Mouse (Mus musculus) intestine, embryonic 15.5 days (tissue): ENCODE results near the gene Bcl2l15. TPM values are rescaled to one million over a fixed set of nuclear protein-coding genes. Genes with fewer than 3 reads are reported as not detected.
A peak's percentile ranks its signal among the peaks of the same experiment; 100 is the strongest.
"Not testable (repeated sequence)": the region's sequence is repeated elsewhere in the genome, so short reads cannot be mapped to it uniquely, and the experiment has no call there.

Experiments
- ATAC-seq: fragments of 200-750 bp; cut with Nextera tagmentation; 2 replicates; pipeline ENCODE4 v1.8.0; 2017; ENCODE audit warnings: moderate TSS enrichment, moderate library complexity
- H3K27ac ChIP-seq: fragments of 300-500 bp; sonication (generic); 2 replicates; pipeline ENCODE4 v1.5.1; 2015; ENCODE audit warnings: mild to moderate bottlenecking, inconsistent platforms
- H3K27me3 ChIP-seq: fragments of 300-500 bp; sonication (generic); replicated peaks from 2 replicates; pipeline ENCODE4 v1.6.1; 2015; ENCODE audit warnings: inconsistent platforms
- H3K36me3 ChIP-seq: fragments of 300-500 bp; sonication (generic); 2 replicates; pipeline ENCODE4 v1.6.1; 2015; ENCODE audit warnings: inconsistent platforms
- H3K4me1 ChIP-seq: fragments of 300-500 bp; sonication (generic); replicated peaks from 2 replicates; pipeline ENCODE4 v1.6.1; 2015; ENCODE audit warnings: inconsistent platforms
- H3K4me2 ChIP-seq: fragments of 300-500 bp; sonication (generic); replicated peaks from 2 replicates; pipeline ENCODE4 v1.6.1; 2015; ENCODE audit warnings: mild to moderate bottlenecking, inconsistent platforms
- H3K4me3 ChIP-seq: fragments of 300-500 bp; sonication (generic); replicated peaks from 2 replicates; pipeline ENCODE4 v1.5.1; 2015; ENCODE audit warnings: inconsistent platforms
- H3K9ac ChIP-seq: fragments of 300-500 bp; sonication (generic); 2 replicates; pipeline ENCODE4 v1.6.1; 2015; ENCODE audit warnings: inconsistent platforms
- H3K9me3 ChIP-seq: fragments of 300-500 bp; sonication (generic); 2 replicates; pipeline ENCODE4 v1.6.1; 2016; ENCODE audit warnings: inconsistent platforms
- WGBS: fragments of 180-500 bp; shearing (Covaris S2); methylation state at CpG from one replicate; pipeline ENCODE4 v1.1.7; 2015; 5-methylcytosine and 5-hydroxymethylcytosine counted together
- polyA plus RNA-seq: library from polyadenylated mRNA; unstranded; fragments of >200 nt; fragmentation: Nextera tagmentation; extraction: Ambion mirVana; gene quantifications from 2 replicates; pipeline ENCODE4 v1.2.1, GENCODE M21; 2015

The Bcl2l15 gene
- polyA plus RNA-seq, 1 experiment from 2014 or later = 4.4 TPM

- peaks cover 13% of the 10 kb centered on the region; the same call in 1 of the 2 replicates for H3K36me3 ChIP-seq
- H3K4me3 ChIP-seq = no peak overlapping the region
- H3K27ac ChIP-seq = peak overlapping the region; percentile 56
- peaks cover 8% of the 10 kb centered on the region for H3K4me1 ChIP-seq
- H3K9ac ChIP-seq = no peak overlapping the region
- ATAC-seq = peak; percentile 92
- no peaks in the 10 kb centered on the region for H3K9me3 ChIP-seq
- 55% methylated on average over 10 of the region's 10 CpGs for WGBS
- H3K27me3 ChIP-seq = no peaks in the 10 kb centered on the region; the same call in 1 of the 2 replicates
- H3K4me2 ChIP-seq = peak overlapping the region; percentile 9; the same call in 1 of the 2 replicates
Observed at GRCm38 (mm10) chr3:103801631-103802531, 30.5 kb upstream of the Bcl2l15 start.

GRCm38 (mm10) chr3:103802861-103803260, 29.5 kb upstream of the Bcl2l15 start:
- Histone ChIP-seq H3K36me3 (peaks cover 13% of the 10 kb centered on the region; the same call in 1 of the 2 replicates), H3K9me3 (no peaks in the 10 kb centered on the region), H3K9ac (no peak overlapping the region), H3K4me2 (no peak overlapping the region), H3K4me3 (no peak overlapping the region), H3K27ac (no peak overlapping the region; the same call in 1 of the 2 replicates), H3K27me3 (no peaks in the 10 kb centered on the region; the same call in 1 of the 2 replicates), H3K4me1 (peaks cover 8% of the 10 kb centered on the region)
- no peak for ATAC-seq
- 84% methylated on average over 8 of the region's 8 CpGs for WGBS

- Histone ChIP-seq H3K9ac (no peak overlapping the region), H3K27me3 (no peaks in the 10 kb centered on the region), H3K9me3 (no peaks in the 10 kb centered on the region), H3K4me1 (peaks cover 11% of the 10 kb centered on the region), H3K27ac (no peak overlapping the region), H3K36me3 (peaks cover 13% of the 10 kb centered on the region; the same call in 1 of the 2 replicates), H3K4me3 (no peak overlapping the region), H3K4me2 (no peak overlapping the region)
- WGBS = 88% methylated on average over 1 of the region's 1 CpGs
- ATAC-seq = no peak
Observed at GRCm38 (mm10) chr3:103805671-103806070, 26.7 kb upstream of the Bcl2l15 start.

- Histone ChIP-seq H3K27me3 (no peaks in the 10 kb centered on the region), H3K36me3 (0 out of 2 replicates have a peak, but pooled peaks cover 4% of the 10 kb centered on the region), H3K9me3 (no peaks in the 10 kb centered on the region), H3K9ac (peak within 1 kb of the TSS; percentile 84), H3K4me3 (peak within 1 kb of the TSS; percentile 73), H3K4me2 (peak within 1 kb of the TSS; percentile 73), H3K4me1 (0 out of 2 replicates have a peak, but pooled peaks cover 3% of the 10 kb centered on the region), H3K27ac (peak within 1 kb of the TSS; percentile 94)
- ATAC-seq = peak; percentile 98
- WGBS = under 1% methylated on average over 69 of the region's 70 CpGs
Observed at GRCm38 (mm10) chr3:103808891-103809798, 23.3 kb upstream of the Bcl2l15 start, which contains the start of the genes Dclre1b, Ap4b1 and Gm43064. Dclre1b (minus strand) TSS chr3:103809444. Ap4b1 (plus strand) TSS chr3:103809520. Gm43064 (plus strand) TSS chr3:103809573.

- WGBS = 2% methylated on average over 14 of the region's 14 CpGs
- H3K27me3 ChIP-seq = no peaks in the 10 kb centered on the region
- peak; percentile 64 for ATAC-seq
- H3K4me1 ChIP-seq = 0 out of 2 replicates have a peak, but pooled peaks cover 3% of the 10 kb centered on the region
- peak overlapping the region; percentile 55 for H3K4me2 ChIP-seq
- no peaks in the 10 kb centered on the region for H3K9me3 ChIP-seq
- H3K36me3 ChIP-seq = no peaks in the 10 kb centered on the region
- H3K9ac ChIP-seq = peak overlapping the region; percentile 84
- peak overlapping the region; percentile 94 for H3K27ac ChIP-seq
- H3K4me3 ChIP-seq = peak overlapping the region; percentile 73
Observed at GRCm38 (mm10) chr3:103809799-103810150, 22.6 kb upstream of the Bcl2l15 start.

GRCm38 (mm10) chr3:103810967-103811366, 21.4 kb upstream of the Bcl2l15 start:
- Histone ChIP-seq H3K9me3 (no peaks in the 10 kb centered on the region), H3K27ac (no peak overlapping the region), H3K4me1 (0 out of 2 replicates have a peak, but pooled peaks cover 3% of the 10 kb centered on the region), H3K9ac (no peak overlapping the region), H3K27me3 (no peaks in the 10 kb centered on the region), H3K4me3 (no peak overlapping the region), H3K36me3 (peaks cover 4% of the 10 kb centered on the region; the same call in 1 of the 2 replicates), H3K4me2 (no peak overlapping the region)
- WGBS = 82% methylated on average over 6 of the region's 6 CpGs
- no peak for ATAC-seq

- H3K27me3 ChIP-seq = no peaks in the 10 kb centered on the region
- no peak overlapping the region for H3K4me3 ChIP-seq
- no peak overlapping the region for H3K9ac ChIP-seq
- H3K4me1 ChIP-seq = no peaks in the 10 kb centered on the region
- H3K4me2 ChIP-seq = no peak overlapping the region
- ATAC-seq = no peak
- H3K36me3 ChIP-seq = no peaks in the 10 kb centered on the region
- H3K27ac ChIP-seq = no peak overlapping the region
- H3K9me3 ChIP-seq = no peaks in the 10 kb centered on the region
Observed at GRCm38 (mm10) chr3:103827548-103827947, 4.9 kb upstream of the Bcl2l15 start.

GRCm38 (mm10) chr3:103829036-103829435, 3.4 kb upstream of the Bcl2l15 start:
- WGBS = 85% methylated on average over 3 of the region's 3 CpGs
- no peaks in the 10 kb centered on the region for H3K36me3 ChIP-seq
- H3K9me3 ChIP-seq = no peaks in the 10 kb centered on the region
- H3K9ac ChIP-seq = no peak overlapping the region
- no peaks in the 10 kb centered on the region for H3K4me1 ChIP-seq
- no peak overlapping the region for H3K27ac ChIP-seq
- no peak overlapping the region for H3K4me2 ChIP-seq
- H3K4me3 ChIP-seq = no peak overlapping the region
- H3K27me3 ChIP-seq = no peaks in the 10 kb centered on the region
- ATAC-seq = no peak

- H3K36me3 ChIP-seq, H3K4me2 ChIP-seq, H3K9me3 ChIP-seq, H3K9ac ChIP-seq, H3K4me1 ChIP-seq, H3K27me3 ChIP-seq, H3K27ac ChIP-seq, H3K4me3 ChIP-seq, ATAC-seq: not testable (repeated sequence)
- 55% methylated on average over 1 of the region's 1 CpGs for WGBS
Observed at GRCm38 (mm10) chr3:103830681-103831080, 1.7 kb upstream of the Bcl2l15 start.

- Histone ChIP-seq H3K9me3 (no peaks in the 10 kb centered on the region), H3K4me1 (no peaks in the 10 kb centered on the region), H3K9ac (no peak overlapping the region), H3K4me3 (no peak overlapping the region), H3K4me2 (no peak overlapping the region), H3K27ac (no peak overlapping the region), H3K36me3 (no peaks in the 10 kb centered on the region), H3K27me3 (no peaks in the 10 kb centered on the region)
- WGBS = 82% methylated on average over 7 of the region's 7 CpGs
- no peak for ATAC-seq
Observed at GRCm38 (mm10) chr3:103831146-103831545, 1.3 kb upstream of the Bcl2l15 start.

- Histone ChIP-seq H3K27me3 (no peaks in the 10 kb centered on the region), H3K4me1 (no peaks in the 10 kb centered on the region), H3K9me3 (no peaks in the 10 kb centered on the region), H3K4me3 (no peak overlapping the region), H3K4me2 (no peak overlapping the region), H3K27ac (no peak overlapping the region), H3K36me3 (no peaks in the 10 kb centered on the region), H3K9ac (no peak overlapping the region)
- WGBS = 64% methylated on average over 2 of the region's 2 CpGs
- peak; percentile 77 for ATAC-seq
Observed at GRCm38 (mm10) chr3:103834001-103834400, 1.6 kb downstream of the Bcl2l15 start.
